Mouse (Mus musculus) cortical plate, adult 2 months (tissue): ENCODE measurements at regions not wholly inside any gene's neighbourhood (a gene's known extent, or its start where the extent isn't known, plus 50 kb on each side); places are given as distances from the start of the nearest gene placed in this dataset.

Source experiments
- CTCF ChIP-seq: fragments of 200-500 bp; IDR thresholded peaks from 2 replicates; pipeline ENCODE4 v1.5.1; 2011; ENCODE audit warnings: mild to moderate bottlenecking, control low read depth, low read length; ENCODE audit not compliant: insufficient read depth; ENCODE audit errors: extremely low read depth
- POLR2A ChIP-seq: fragments of 200-500 bp; IDR thresholded peaks from 2 replicates; pipeline ENCODE4 v1.6.1; 2011; ENCODE audit warnings: mild to moderate bottlenecking, low read length, control low read depth; ENCODE audit not compliant: insufficient read depth; ENCODE audit errors: extremely low read depth

GRCm38 (mm10) chr3:41376848-41377582 lies 178.5 kb upstream of the Jade1 start:
- no peak for TF ChIP-seq CTCF
- TF ChIP-seq POLR2A = no peak
